Mouse (Mus musculus): ENCODE results near the gene Trim67. TPM values are rescaled to one million over a fixed set of nuclear protein-coding genes. Genes with fewer than 3 reads are reported as not detected.

Gene Trim67
- polyA plus RNA-seq, 1 experiment from 2014 or later, result 35.8 TPM

GRCm38 (mm10) chr8:124791751-124792150 lies 1.1 kb upstream of the Trim67 start:
- H3K9me3 ChIP-seq (ENCODE audit: control insufficient read depth, low read length), result no peaks in the 10 kb centered on the region
- H3K27me3 ChIP-seq (ENCODE audit: control insufficient read depth, insufficient read depth, low read length), result no peaks in the 10 kb centered on the region; the same call in 1 of the 2 replicates
- H3K36me3 ChIP-seq (replicated peaks; ENCODE audit: control insufficient read depth, insufficient read depth), result no peaks in the 10 kb centered on the region
- peak overlapping the region; percentile 87 for H3K4me2 ChIP-seq (replicated peaks)
- H3K4me3 ChIP-seq (replicated peaks; ENCODE audit: low read length), result peak overlapping the region; percentile 80
- ATAC-seq (ENCODE audit: low FRiP score), result no peak
- 43% methylated on average over 4 of the region's 4 CpGs for WGBS
- peak overlapping the region; percentile 98 for H3K27ac ChIP-seq
- H3K9ac ChIP-seq, result peak overlapping the region; percentile 87
- DNase-seq (ENCODE audit: low spot score), result no peak
- H3K4me1 ChIP-seq (replicated peaks; ENCODE audit: control insufficient read depth, insufficient read depth, low read length), result peaks cover 25% of the 10 kb centered on the region

- Histone ChIP-seq H3K27me3 (ENCODE audit: control insufficient read depth, insufficient read depth, low read length) (no peaks in the 10 kb centered on the region; the same call in 1 of the 2 replicates), H3K4me1 (replicated peaks; ENCODE audit: control insufficient read depth, insufficient read depth, low read length) (peaks cover 29% of the 10 kb centered on the region), H3K9me3 (ENCODE audit: control insufficient read depth, low read length) (no peaks in the 10 kb centered on the region), H3K27ac (peak overlapping the region; percentile 98), H3K4me2 (replicated peaks) (peak overlapping the region; percentile 87), H3K36me3 (replicated peaks; ENCODE audit: control insufficient read depth, insufficient read depth) (no peaks in the 10 kb centered on the region), H3K4me3 (replicated peaks; ENCODE audit: low read length) (peak overlapping the region; percentile 80), H3K9ac (peak overlapping the region; percentile 87)
- ATAC-seq (ENCODE audit: low FRiP score), result peak; percentile 36
- DNase-seq (ENCODE audit: low spot score), result peak; percentile 61
- WGBS, result under 1% methylated on average over 32 of the region's 32 CpGs
Measured at GRCm38 (mm10) chr8:124792186-124792585, 706 bp upstream of the Trim67 start.

GRCm38 (mm10) chr8:124793172-124793651 lies 320 bp downstream of the Trim67 start:
- under 1% methylated on average over 50 of the region's 51 CpGs for WGBS
- Histone ChIP-seq H3K36me3 (replicated peaks; ENCODE audit: control insufficient read depth, insufficient read depth) (no peaks in the 10 kb centered on the region), H3K27ac (peak overlapping the region; percentile 98), H3K4me3 (replicated peaks; ENCODE audit: low read length) (peak overlapping the region; percentile 80), H3K4me1 (replicated peaks; ENCODE audit: control insufficient read depth, insufficient read depth, low read length) (peaks cover 33% of the 10 kb centered on the region), H3K4me2 (replicated peaks) (peak overlapping the region; percentile 87), H3K9ac (peak overlapping the region; percentile 87), H3K27me3 (ENCODE audit: control insufficient read depth, insufficient read depth, low read length) (no peaks in the 10 kb centered on the region; the same call in 1 of the 2 replicates), H3K9me3 (ENCODE audit: control insufficient read depth, low read length) (no peaks in the 10 kb centered on the region)
- DNase-seq (ENCODE audit: low spot score), result peak; percentile 75
- ATAC-seq (ENCODE audit: low FRiP score), result peak; percentile 68

GRCm38 (mm10) chr8:124793661-124794485 lies 981 bp downstream of the Trim67 start:
- under 1% methylated on average over 63 of the region's 81 CpGs for WGBS
- no peaks in the 10 kb centered on the region for H3K36me3 ChIP-seq (replicated peaks; ENCODE audit: control insufficient read depth, insufficient read depth)

GRCm38 (mm10) chr8:124794486-124794780 lies 1.5 kb downstream of the Trim67 start:
- Histone ChIP-seq H3K4me2 (replicated peaks) (peak overlapping the region; percentile 87), H3K9ac (peak overlapping the region; percentile 87), H3K36me3 (replicated peaks; ENCODE audit: control insufficient read depth, insufficient read depth) (no peaks in the 10 kb centered on the region), H3K27ac (peak overlapping the region; percentile 98), H3K9me3 (ENCODE audit: control insufficient read depth, low read length) (no peaks in the 10 kb centered on the region), H3K4me3 (replicated peaks; ENCODE audit: low read length) (peak overlapping the region; percentile 80), H3K27me3 (ENCODE audit: control insufficient read depth, insufficient read depth, low read length) (no peaks in the 10 kb centered on the region; the same call in 1 of the 2 replicates), H3K4me1 (replicated peaks; ENCODE audit: control insufficient read depth, insufficient read depth, low read length) (peaks cover 38% of the 10 kb centered on the region)
- DNase-seq (ENCODE audit: low spot score), result peak; percentile 78
- 2% methylated on average over 25 of the region's 25 CpGs for WGBS
- ATAC-seq (ENCODE audit: low FRiP score), result peak; percentile 38

More at GRCm38 (mm10) chr8:124793661-124794485, 981 bp downstream of the Trim67 start:
- H3K4me3 ChIP-seq (replicated peaks; ENCODE audit: low read length), result peak overlapping the region; percentile 80
- H3K9me3 ChIP-seq (ENCODE audit: control insufficient read depth, low read length), result no peaks in the 10 kb centered on the region
- H3K9ac ChIP-seq, result peak overlapping the region; percentile 87
- peaks cover 33% of the 10 kb centered on the region for H3K4me1 ChIP-seq (replicated peaks; ENCODE audit: control insufficient read depth, insufficient read depth, low read length)
- ATAC-seq (ENCODE audit: low FRiP score) (peak; percentile 10; the same call in 1 of the 2 replicates), DNase-seq (ENCODE audit: low spot score) (peak; percentile 37)
- H3K27me3 ChIP-seq (ENCODE audit: control insufficient read depth, insufficient read depth, low read length), result no peaks in the 10 kb centered on the region; the same call in 1 of the 2 replicates
- peak overlapping the region; percentile 98 for H3K27ac ChIP-seq
- peak overlapping the region; percentile 87 for H3K4me2 ChIP-seq (replicated peaks)

GRCm38 (mm10) chr8:124795781-124796488 lies 3.0 kb downstream of the Trim67 start:
- Histone ChIP-seq H3K9ac (peak overlapping the region; percentile 87), H3K36me3 (replicated peaks; ENCODE audit: control insufficient read depth, insufficient read depth) (no peaks in the 10 kb centered on the region), H3K9me3 (ENCODE audit: control insufficient read depth, low read length) (no peaks in the 10 kb centered on the region), H3K4me1 (replicated peaks; ENCODE audit: control insufficient read depth, insufficient read depth, low read length) (peaks cover 38% of the 10 kb centered on the region), H3K27me3 (ENCODE audit: control insufficient read depth, insufficient read depth, low read length) (no peaks in the 10 kb centered on the region; the same call in 1 of the 2 replicates), H3K27ac (no peak overlapping the region), H3K4me2 (replicated peaks) (peak overlapping the region; percentile 87), H3K4me3 (replicated peaks; ENCODE audit: low read length) (peak overlapping the region; percentile 80)
- ATAC-seq (ENCODE audit: low FRiP score), result no peak
- 63% methylated on average over 8 of the region's 8 CpGs for WGBS
- no peak for DNase-seq (ENCODE audit: low spot score)

- ATAC-seq (ENCODE audit: low FRiP score) (no peak), DNase-seq (ENCODE audit: low spot score) (no peak)
- H3K4me1 ChIP-seq (replicated peaks; ENCODE audit: control insufficient read depth, insufficient read depth, low read length), result peaks cover 25% of the 10 kb centered on the region
- no peak overlapping the region for H3K27ac ChIP-seq
- H3K36me3 ChIP-seq (replicated peaks; ENCODE audit: control insufficient read depth, insufficient read depth), result no peaks in the 10 kb centered on the region
- no peaks in the 10 kb centered on the region for H3K27me3 ChIP-seq (ENCODE audit: control insufficient read depth, insufficient read depth, low read length)
- no peak overlapping the region for H3K4me2 ChIP-seq (replicated peaks)
- no peak overlapping the region for H3K4me3 ChIP-seq (replicated peaks; ENCODE audit: low read length)
- H3K9me3 ChIP-seq (ENCODE audit: control insufficient read depth, low read length), result no peaks in the 10 kb centered on the region
- no peak overlapping the region for H3K9ac ChIP-seq
- WGBS, result 54% methylated on average over 11 of the region's 11 CpGs
Measured at GRCm38 (mm10) chr8:124800542-124800941, 7.7 kb downstream of the Trim67 start.

GRCm38 (mm10) chr8:124803824-124804702 lies 11.2 kb downstream of the Trim67 start:
- H3K9me3 ChIP-seq (ENCODE audit: control insufficient read depth, low read length), result no peaks in the 10 kb centered on the region
- no peaks in the 10 kb centered on the region for H3K36me3 ChIP-seq (replicated peaks; ENCODE audit: control insufficient read depth, insufficient read depth)
- 68% methylated on average over 12 of the region's 12 CpGs for WGBS
- DNase-seq (ENCODE audit: low spot score), result no peak
- 0 out of 2 replicates have a peak, but pooled peaks cover 3% of the 10 kb centered on the region for H3K4me1 ChIP-seq (replicated peaks; ENCODE audit: control insufficient read depth, insufficient read depth, low read length)
- no peaks in the 10 kb centered on the region for H3K27me3 ChIP-seq (ENCODE audit: control insufficient read depth, insufficient read depth, low read length)
- H3K4me3 ChIP-seq (replicated peaks; ENCODE audit: low read length), result no peak overlapping the region
- ATAC-seq (ENCODE audit: low FRiP score), result no peak
- no peak overlapping the region for H3K9ac ChIP-seq
- no peak overlapping the region for H3K27ac ChIP-seq
- H3K4me2 ChIP-seq (replicated peaks), result no peak overlapping the region

Data from hindbrain, embryonic 14.5 days (tissue).